Mouse (Mus musculus): ENCODE results near the gene Stpg2.
"Not testable (repeated sequence)": the region's sequence is repeated elsewhere in the genome, so short reads cannot be mapped to it uniquely, and the experiment has no call there.

Gene Stpg2

GRCm38 (mm10) chr3:139651505-139651904, 446.0 kb downstream of the Stpg2 start:
- Histone ChIP-seq H3K9me3 (ENCODE audit: low read length) (peaks cover under 1% of the 10 kb centered on the region), H3K36me3 (ENCODE audit: insufficient read depth, low read length) (no peaks in the 10 kb centered on the region), H3K4me3 (replicated peaks; ENCODE audit: low read length) (no peak overlapping the region), H3K27me3 (ENCODE audit: insufficient read depth, low read length) (no peaks in the 10 kb centered on the region), H3K4me1 (replicated peaks; ENCODE audit: low read depth, low read length) (no peaks in the 10 kb centered on the region)
- TF ChIP-seq POU5F1 (IDR thresholded peaks at IDR 0.05; ENCODE audit: borderline replicate concordance, low read length) (no peak), NANOG (IDR thresholded peaks at IDR 0.05; ENCODE audit: borderline replicate concordance, low read length) (no peak), CTCF (conservative IDR thresholded peaks at IDR 0.05; ENCODE audit: low read length) (no peak)

GRCm38 (mm10) chr3:139659416-139659815, 453.9 kb downstream of the Stpg2 start:
- H3K4me1 ChIP-seq (replicated peaks; ENCODE audit: low read depth, low read length): no peaks in the 10 kb centered on the region
- H3K36me3 ChIP-seq (ENCODE audit: insufficient read depth, low read length): no peaks in the 10 kb centered on the region
- H3K9me3 ChIP-seq (ENCODE audit: low read length): peaks cover 24% of the 10 kb centered on the region
- H3K27me3 ChIP-seq (ENCODE audit: insufficient read depth, low read length): no peaks in the 10 kb centered on the region
- TF ChIP-seq CTCF (conservative IDR thresholded peaks at IDR 0.05; ENCODE audit: low read length) (no peak), NANOG (IDR thresholded peaks at IDR 0.05; ENCODE audit: borderline replicate concordance, low read length) (no peak), POU5F1 (IDR thresholded peaks at IDR 0.05; ENCODE audit: borderline replicate concordance, low read length) (no peak)
- no peak overlapping the region for H3K4me3 ChIP-seq (replicated peaks; ENCODE audit: low read length)

GRCm38 (mm10) chr3:139662241-139662640, 456.7 kb downstream of the Stpg2 start:
- Histone ChIP-seq H3K27me3 (ENCODE audit: insufficient read depth, low read length) (no peaks in the 10 kb centered on the region), H3K9me3 (ENCODE audit: low read length) (peaks cover 16% of the 10 kb centered on the region), H3K4me3 (replicated peaks; ENCODE audit: low read length) (no peak overlapping the region), H3K36me3 (ENCODE audit: insufficient read depth, low read length) (no peaks in the 10 kb centered on the region), H3K4me1 (replicated peaks; ENCODE audit: low read depth, low read length) (no peaks in the 10 kb centered on the region)
- TF ChIP-seq CTCF (conservative IDR thresholded peaks at IDR 0.05; ENCODE audit: low read length) (no peak), NANOG (IDR thresholded peaks at IDR 0.05; ENCODE audit: borderline replicate concordance, low read length) (no peak), POU5F1 (IDR thresholded peaks at IDR 0.05; ENCODE audit: borderline replicate concordance, low read length) (no peak)

- no peak for TF ChIP-seq POU5F1 (IDR thresholded peaks at IDR 0.05; ENCODE audit: borderline replicate concordance, low read length)
- TF ChIP-seq CTCF (conservative IDR thresholded peaks at IDR 0.05; ENCODE audit: low read length): no peak
- H3K36me3 ChIP-seq (ENCODE audit: insufficient read depth, low read length): no peaks in the 10 kb centered on the region
- H3K4me1 ChIP-seq (replicated peaks; ENCODE audit: low read depth, low read length): no peaks in the 10 kb centered on the region
- peaks cover 2% of the 10 kb centered on the region; the same call in 1 of the 2 replicates for H3K9me3 ChIP-seq (ENCODE audit: low read length)
- no peaks in the 10 kb centered on the region for H3K27me3 ChIP-seq (ENCODE audit: insufficient read depth, low read length)
- H3K4me3 ChIP-seq (replicated peaks; ENCODE audit: low read length): no peak overlapping the region
Measured at GRCm38 (mm10) chr3:139663712-139664245, 458.3 kb downstream of the Stpg2 start.

GRCm38 (mm10) chr3:139665047-139665446, 459.6 kb downstream of the Stpg2 start:
- no peak overlapping the region for H3K4me3 ChIP-seq (replicated peaks; ENCODE audit: low read length)
- H3K27me3 ChIP-seq (ENCODE audit: insufficient read depth, low read length): no peaks in the 10 kb centered on the region
- H3K36me3 ChIP-seq (ENCODE audit: insufficient read depth, low read length): no peaks in the 10 kb centered on the region
- H3K9me3 ChIP-seq (ENCODE audit: low read length): no peaks in the 10 kb centered on the region
- no peaks in the 10 kb centered on the region for H3K4me1 ChIP-seq (replicated peaks; ENCODE audit: low read depth, low read length)
- no peak for TF ChIP-seq POU5F1 (IDR thresholded peaks at IDR 0.05; ENCODE audit: borderline replicate concordance, low read length)
- no peak for TF ChIP-seq CTCF (conservative IDR thresholded peaks at IDR 0.05; ENCODE audit: low read length)
- no peak for TF ChIP-seq NANOG (IDR thresholded peaks at IDR 0.05; ENCODE audit: borderline replicate concordance, low read length)

GRCm38 (mm10) chr3:139676192-139676591, 470.7 kb downstream of the Stpg2 start:
- H3K4me3 ChIP-seq (replicated peaks; ENCODE audit: low read length): no peak overlapping the region
- H3K36me3 ChIP-seq (ENCODE audit: insufficient read depth, low read length): no peaks in the 10 kb centered on the region
- H3K27me3 ChIP-seq (ENCODE audit: insufficient read depth, low read length): no peaks in the 10 kb centered on the region
- no peaks in the 10 kb centered on the region for H3K4me1 ChIP-seq (replicated peaks; ENCODE audit: low read depth, low read length)
- no peak for TF ChIP-seq NANOG (IDR thresholded peaks at IDR 0.05; ENCODE audit: borderline replicate concordance, low read length)
- no peak for TF ChIP-seq POU5F1 (IDR thresholded peaks at IDR 0.05; ENCODE audit: borderline replicate concordance, low read length)
- no peak for TF ChIP-seq CTCF (conservative IDR thresholded peaks at IDR 0.05; ENCODE audit: low read length)
- no peaks in the 10 kb centered on the region for H3K9me3 ChIP-seq (ENCODE audit: low read length)

GRCm38 (mm10) chr3:139676723-139677122, 471.2 kb downstream of the Stpg2 start:
- no peak for TF ChIP-seq POU5F1 (IDR thresholded peaks at IDR 0.05; ENCODE audit: borderline replicate concordance, low read length)
- TF ChIP-seq CTCF (conservative IDR thresholded peaks at IDR 0.05; ENCODE audit: low read length): no peak
- no peak for TF ChIP-seq NANOG (IDR thresholded peaks at IDR 0.05; ENCODE audit: borderline replicate concordance, low read length)
- no peaks in the 10 kb centered on the region for H3K27me3 ChIP-seq (ENCODE audit: insufficient read depth, low read length)
- H3K4me3 ChIP-seq (replicated peaks; ENCODE audit: low read length): no peak overlapping the region
- no peaks in the 10 kb centered on the region for H3K9me3 ChIP-seq (ENCODE audit: low read length)
- H3K4me1 ChIP-seq (replicated peaks; ENCODE audit: low read depth, low read length): no peaks in the 10 kb centered on the region
- H3K36me3 ChIP-seq (ENCODE audit: insufficient read depth, low read length): no peaks in the 10 kb centered on the region

- H3K4me3 ChIP-seq (replicated peaks; ENCODE audit: low read length); H3K4me1 ChIP-seq (replicated peaks; ENCODE audit: low read depth, low read length); H3K9me3 ChIP-seq (ENCODE audit: low read length); H3K27me3 ChIP-seq (ENCODE audit: insufficient read depth, low read length); H3K36me3 ChIP-seq (ENCODE audit: insufficient read depth, low read length): not testable (repeated sequence)
Measured at GRCm38 (mm10) chr3:139704238-139704637, 498.7 kb downstream of the Stpg2 start.

- not testable (repeated sequence) for H3K4me1 ChIP-seq (replicated peaks; ENCODE audit: low read depth, low read length); H3K4me3 ChIP-seq (replicated peaks; ENCODE audit: low read length); H3K36me3 ChIP-seq (ENCODE audit: insufficient read depth, low read length); H3K27me3 ChIP-seq (ENCODE audit: insufficient read depth, low read length); H3K9me3 ChIP-seq (ENCODE audit: low read length)
Measured at GRCm38 (mm10) chr3:139707396-139707795, 501.9 kb downstream of the Stpg2 start.
